Mouse (Mus musculus): ENCODE measurements around the gene Pparg. TPM values are rescaled to one million over a fixed set of nuclear protein-coding genes. Genes with fewer than 3 reads are reported as not detected.

The Pparg gene
- 22.8 and 23.7 TPM in 2 replicates for polyA plus RNA-seq (2012; rRNA removed)

GRCm38 (mm10) chr6:115360776-115361605, at the start of gene Pparg:
Gene Pparg (plus strand): TSS chr6:115360951.

Other genes with a start within 250 kb of the Pparg start
- gene Syn2, start 226.0 kb upstream of the Pparg start, polyA plus RNA-seq (2012; rRNA removed), result 10.5 and 14.6 TPM in 2 replicates
- gene Gm17482, start 133.6 kb upstream of the Pparg start, polyA plus RNA-seq (2012; rRNA removed), result not detected in 2 replicates
- 5.8 and 6.4 TPM in 2 replicates for gene Timp4, start 108.7 kb upstream of the Pparg start, polyA plus RNA-seq (2012; rRNA removed)
- 1.9 and 3.3 TPM in 2 replicates for gene Tsen2, start 183.7 kb downstream of the Pparg start, polyA plus RNA-seq (2012; rRNA removed)
- 43.1 and 53.8 TPM in 2 replicates for gene Mkrn2os, start 231.6 kb downstream of the Pparg start, polyA plus RNA-seq (2012; rRNA removed)
- 65.0 and 79.8 TPM in 2 replicates for gene Mkrn2, start 241.0 kb downstream of the Pparg start, polyA plus RNA-seq (2012; rRNA removed)